Mouse (Mus musculus) kidney, adult 18-20 months (tissue): ENCODE measurements at regions not wholly inside any gene's neighbourhood (a gene's known extent, or its start where the extent isn't known, plus 50 kb on each side); places are given as distances from the start of the nearest gene placed in this dataset.

Experiments
- DNase-seq: peaks from one replicate; pipeline ENCODE4 v3.0.0; 2021

DNA sequence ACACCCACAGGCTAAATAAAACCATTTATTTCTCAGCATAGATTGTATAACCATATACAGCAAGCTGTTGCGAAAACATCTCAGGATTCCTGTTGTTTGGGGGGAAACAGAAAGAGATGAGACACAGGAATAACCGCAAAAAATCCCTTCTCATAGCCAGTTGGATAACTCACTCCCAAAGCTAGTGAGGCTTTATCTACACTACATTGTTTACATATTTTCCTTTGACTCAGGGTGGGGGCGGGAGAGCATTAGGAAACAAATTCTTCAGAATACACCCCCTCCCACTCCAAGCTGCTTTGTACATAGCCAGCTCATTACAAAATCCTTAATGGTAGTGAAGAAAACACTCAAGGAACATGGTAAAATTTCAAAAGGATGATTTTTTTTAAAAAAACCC, 170.1 kb upstream of the Adamts9 start:
- no peak for DNase-seq

GRCm38 (mm10) chr6:93094730-93095360, 151.6 kb upstream of the Adamts9 start:
- DNase-seq: no peak

- no peak for DNase-seq
These were observed 150.5 kb upstream of the Adamts9 start for GRCm38 (mm10) chr6:93093770-93094169.

DNA sequence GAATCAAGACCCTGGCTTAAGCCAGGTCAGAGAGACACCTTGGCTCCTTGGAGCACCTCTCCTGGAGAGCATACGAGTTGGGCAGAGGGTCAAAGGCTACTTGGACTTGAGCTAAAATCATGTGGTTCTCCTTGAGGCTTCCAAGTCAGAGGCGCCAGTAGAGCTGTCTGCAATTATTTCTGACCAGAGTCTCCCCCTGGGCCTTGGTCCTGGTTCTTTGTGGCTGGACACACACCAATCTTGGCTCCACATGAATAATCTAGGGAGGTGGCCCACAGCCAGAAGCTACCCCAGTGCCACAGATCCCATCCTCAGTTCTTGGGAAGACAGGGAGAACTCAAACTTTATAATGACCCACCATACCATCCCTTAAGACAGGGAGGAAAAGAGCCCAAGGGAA, 144.0 kb upstream of the Adamts9 start:
- peak; percentile 63 for DNase-seq

GRCm38 (mm10) chr6:93084286-93084685, 141.0 kb upstream of the Adamts9 start:
- DNase-seq: no peak

- DNase-seq: no peak
These were observed 140.4 kb upstream of the Adamts9 start for GRCm38 (mm10) chr6:93083716-93084115.

GRCm38 (mm10) chr6:93082205-93082604, 138.9 kb upstream of the Adamts9 start:
- DNase-seq: no peak

- DNase-seq: no peak
These were observed 133.4 kb upstream of the Adamts9 start for GRCm38 (mm10) chr6:93076681-93077080.

DNA sequence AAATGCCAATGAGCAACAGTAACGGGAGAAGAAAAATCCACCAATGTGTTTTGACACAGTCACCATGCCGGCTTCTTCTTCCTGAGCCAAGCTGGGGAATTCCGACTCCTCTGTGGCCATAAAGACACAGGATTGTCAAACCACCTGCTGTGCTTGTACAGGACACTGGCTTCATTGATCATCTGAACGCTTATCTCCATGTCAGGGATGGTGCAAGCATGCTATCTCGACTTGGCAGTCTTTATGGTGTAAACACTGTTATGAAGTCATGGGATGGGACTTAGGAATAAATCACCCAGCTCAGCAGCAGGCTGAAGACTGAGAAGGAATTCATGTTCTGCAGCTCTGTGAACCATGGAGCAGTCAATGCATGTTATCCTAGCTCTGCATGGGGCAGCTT, 132.6 kb upstream of the Adamts9 start:
- no peak for DNase-seq

DNA sequence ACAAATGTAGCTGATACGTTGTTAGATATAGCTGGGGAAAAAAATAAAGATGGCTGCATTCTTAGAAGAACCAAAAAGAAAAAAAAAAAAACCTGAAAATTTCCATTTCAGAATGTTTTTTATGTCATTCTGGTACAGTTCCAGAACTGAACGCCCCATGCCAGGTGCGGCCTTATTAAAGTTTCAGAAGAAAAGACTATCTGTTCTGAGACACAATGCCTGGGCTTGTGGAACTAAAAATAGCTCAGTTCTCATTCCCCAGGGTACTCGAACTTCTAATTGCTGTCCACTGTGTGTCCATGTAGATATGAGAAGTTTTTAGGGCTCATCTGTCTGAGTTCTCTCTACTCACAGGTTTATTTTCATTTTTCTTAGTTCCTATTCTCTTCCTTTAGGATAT, 131.7 kb upstream of the Adamts9 start:
- DNase-seq: no peak

- no peak for DNase-seq
These were observed 127.6 kb upstream of the Adamts9 start for GRCm38 (mm10) chr6:93070916-93071315.

DNA sequence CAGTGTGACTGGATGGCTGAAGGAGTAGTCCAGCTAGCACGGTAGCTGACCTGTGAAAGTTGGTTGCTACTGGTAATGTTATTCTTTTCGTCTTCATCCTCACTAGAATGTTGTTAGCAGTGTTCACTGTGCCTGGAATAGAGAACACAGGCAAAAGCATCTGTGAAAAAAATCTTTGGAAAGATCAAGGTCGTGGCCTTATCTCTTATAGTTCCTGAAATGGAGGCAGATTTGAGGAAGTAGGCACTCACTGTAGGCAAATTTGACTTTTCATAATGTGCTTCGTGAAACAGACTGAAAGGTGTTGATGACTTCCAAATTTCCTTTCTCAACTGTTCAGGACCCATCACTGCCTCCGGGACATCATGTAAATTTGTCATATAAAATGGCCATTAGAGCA, 124.5 kb upstream of the Adamts9 start:
- no peak for DNase-seq

DNA sequence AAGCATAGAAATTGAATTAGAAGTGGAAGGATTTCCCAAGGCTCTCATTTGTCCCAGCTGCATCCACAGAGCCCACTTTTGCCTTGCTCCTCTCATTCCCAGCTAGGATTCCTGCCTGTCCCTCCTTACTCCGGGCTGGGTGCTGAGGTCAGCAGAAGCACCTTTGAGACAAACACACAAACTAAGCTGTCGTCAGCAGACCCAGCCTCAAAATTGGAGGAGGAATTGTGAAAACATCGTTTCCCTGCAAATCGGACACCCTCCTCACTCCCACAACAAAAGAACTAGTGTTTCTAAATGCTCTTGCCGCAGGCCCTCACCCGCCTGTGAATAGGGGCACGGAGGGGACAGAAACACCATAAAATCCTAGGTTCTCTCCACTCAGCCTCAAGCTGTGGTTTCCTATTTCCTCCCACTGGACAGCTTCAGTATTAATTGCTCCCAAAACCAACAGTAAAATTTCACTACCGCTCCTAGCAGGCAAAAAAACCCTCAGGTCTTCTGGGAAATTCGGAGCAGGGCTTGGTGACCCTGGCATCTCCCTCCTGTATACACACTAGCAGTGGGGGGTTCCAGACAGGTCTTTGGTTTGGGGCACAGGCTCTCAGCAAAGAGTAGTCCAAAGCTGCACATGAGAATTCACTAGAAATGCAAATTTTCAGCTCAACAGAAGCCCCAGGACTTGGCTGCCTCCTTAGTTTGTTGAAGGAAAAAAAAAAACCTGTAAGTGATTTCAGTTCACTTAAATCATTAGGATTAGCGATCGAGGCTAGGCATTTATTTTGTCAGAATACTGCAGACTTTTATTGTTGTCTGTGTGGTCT, 123.5 kb upstream of the Adamts9 start:
- DNase-seq: no peak

DNA sequence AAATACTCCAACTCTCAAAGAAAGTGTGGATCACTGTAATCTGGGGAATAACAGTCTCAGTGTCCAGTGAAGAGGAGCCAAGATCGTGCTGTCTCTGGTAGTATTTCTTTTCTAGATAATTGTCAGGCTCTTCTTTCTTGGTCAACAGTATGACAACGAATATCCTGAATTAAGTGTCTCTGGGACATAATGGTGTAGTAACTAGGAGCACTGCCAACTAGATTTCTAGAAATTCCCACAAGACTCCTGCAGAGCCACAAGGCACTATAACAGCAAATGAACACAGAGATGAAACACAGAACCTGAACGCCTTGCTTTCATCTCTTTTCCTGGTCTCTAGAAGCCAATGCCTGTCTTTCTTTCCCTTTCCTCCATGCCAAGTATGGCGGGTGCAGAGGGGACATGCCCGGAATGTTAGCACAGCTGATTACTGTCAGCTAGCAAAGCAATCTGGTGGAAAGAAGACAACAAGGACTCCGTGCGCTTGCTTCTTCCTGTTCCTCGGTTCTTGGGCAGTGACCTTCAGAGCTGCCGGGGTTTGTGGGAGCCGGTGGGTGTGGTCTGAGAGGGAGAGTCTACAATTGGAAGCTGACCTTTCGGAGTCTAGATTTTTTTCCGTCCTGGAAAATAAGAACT, 122.7 kb upstream of the Adamts9 start:
- peak; percentile 67 for DNase-seq

DNA sequence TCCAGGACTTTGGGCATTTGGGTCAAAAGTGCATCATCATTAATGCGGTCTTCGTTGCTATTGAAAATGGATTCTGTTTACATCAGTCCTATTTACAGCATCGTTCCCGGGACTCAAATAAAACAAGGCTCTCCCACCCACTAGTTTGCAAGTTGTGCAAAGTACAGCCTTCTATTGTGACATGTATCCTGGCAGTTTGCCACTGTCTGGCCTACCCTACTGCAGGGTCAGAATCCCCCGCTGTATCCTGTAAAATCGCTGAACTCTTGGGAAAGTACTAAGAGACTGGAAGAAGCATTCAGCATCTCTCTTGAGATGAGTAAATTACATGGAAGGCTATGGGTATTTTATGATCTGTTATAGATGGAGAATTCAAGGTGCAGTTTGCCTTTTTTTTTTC, 122.1 kb upstream of the Adamts9 start:
- no peak for DNase-seq

DNA sequence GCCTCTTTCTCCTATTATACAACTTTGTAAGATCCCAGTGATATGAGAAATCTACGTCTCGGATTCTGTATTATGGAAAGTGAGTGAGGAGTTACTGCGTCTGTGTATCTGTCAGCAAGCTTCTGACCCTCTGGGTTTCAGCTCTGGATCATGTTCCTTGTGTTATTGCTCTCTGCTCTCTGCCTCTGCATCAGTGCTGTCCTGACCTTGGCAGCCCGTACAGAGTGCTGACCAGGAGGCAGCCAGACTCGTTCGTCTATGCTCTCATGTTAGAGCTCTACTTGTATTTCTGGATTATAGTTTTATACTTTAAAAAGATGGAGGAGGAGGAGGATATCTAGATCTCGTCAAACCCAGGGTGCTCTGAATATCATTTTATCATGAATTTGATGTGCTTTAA, 121.1 kb upstream of the Adamts9 start:
- no peak for DNase-seq

- no peak for DNase-seq
These were observed 118.4 kb upstream of the Adamts9 start for GRCm38 (mm10) chr6:93061741-93062140.

DNA sequence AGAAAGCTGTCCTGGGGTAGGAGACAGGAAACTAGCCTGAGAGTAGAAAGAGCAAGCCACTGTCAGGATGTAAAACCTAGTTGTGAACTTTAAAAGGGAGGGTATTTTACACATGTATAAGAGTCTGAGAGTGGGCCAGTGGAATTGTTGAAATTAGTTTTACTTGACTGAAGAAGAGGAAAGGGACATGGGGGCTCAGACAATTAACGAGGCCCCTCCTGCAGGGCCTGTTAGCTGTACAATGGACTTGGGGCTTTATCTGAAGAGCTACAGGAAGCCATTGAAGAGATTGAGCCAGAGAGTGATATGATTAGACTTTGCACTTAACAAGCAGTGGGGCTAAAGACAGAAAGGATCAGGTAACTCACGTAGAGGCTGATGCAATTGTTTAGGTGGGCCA, 102.2 kb upstream of the Adamts9 start:
- no peak for DNase-seq

GRCm38 (mm10) chr6:93041041-93041440, 97.7 kb upstream of the Adamts9 start:
- no peak for DNase-seq

DNA sequence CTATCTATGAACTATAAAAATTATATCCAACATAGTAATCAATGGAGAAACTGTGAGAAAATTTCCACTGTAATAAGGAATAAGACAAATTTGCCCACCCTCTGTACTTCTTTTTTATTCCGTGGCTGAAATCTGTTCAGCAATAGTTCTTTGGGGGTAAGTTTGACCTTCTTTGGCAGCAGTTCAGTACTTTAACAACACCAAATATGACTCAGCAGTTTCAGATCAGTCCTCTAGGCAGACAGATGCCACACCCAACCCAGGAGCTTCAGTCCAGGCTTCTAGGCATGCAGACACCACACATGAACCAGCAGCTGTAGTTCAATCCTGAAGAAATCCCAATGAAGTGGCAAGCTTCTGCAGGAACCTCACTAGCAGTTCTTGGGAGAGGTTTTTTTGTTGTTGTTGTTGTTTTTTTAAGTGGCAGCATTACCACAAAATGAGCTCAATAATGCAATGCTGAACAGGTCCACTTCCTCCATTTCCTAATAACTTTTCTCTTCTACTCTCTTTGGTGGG, 88.6 kb upstream of the Adamts9 start:
- DNase-seq: no peak

- DNase-seq: peak; percentile 51
These were observed 83.1 kb upstream of the Adamts9 start for GRCm38 (mm10) chr6:93026068-93027022.

GRCm38 (mm10) chr6:93014534-93014933, 71.2 kb upstream of the Adamts9 start:
- DNase-seq: peak; percentile 27

DNA sequence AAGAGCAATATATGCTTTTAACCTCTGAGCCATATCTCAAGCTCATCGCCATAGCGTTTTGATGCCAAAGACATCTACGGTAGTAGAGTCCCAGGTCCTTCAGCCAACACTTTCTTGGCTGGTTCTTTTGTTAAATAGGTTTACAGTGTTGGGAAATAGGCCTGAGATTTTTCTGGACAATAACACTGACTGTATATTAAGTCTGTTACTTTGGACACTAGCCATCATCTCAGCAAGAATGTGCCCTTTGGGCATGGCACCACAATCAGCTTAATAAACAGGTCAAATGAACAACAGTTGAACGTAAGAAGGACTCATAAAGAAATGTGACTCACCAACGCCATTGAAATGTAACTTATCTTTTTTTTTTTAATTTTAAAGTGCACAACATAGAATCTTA, 68.6 kb upstream of the Adamts9 start:
- no peak for DNase-seq
